Mouse (Mus musculus): ENCODE data around the gene Skp2. TPM values are rescaled to one million over a fixed set of nuclear protein-coding genes. Genes with fewer than 3 reads are reported as not detected.

The Skp2 gene
- total RNA-seq, 2 experiments from 2014 or later: 21.6 to 23.3 TPM

GRCm38 (mm10) chr15:9114131-9114530 lies 41.1 kb downstream of the Skp2 start:
- ATAC-seq (replicated peaks; ENCODE audit: poor library complexity): no peak

GRCm38 (mm10) chr15:9113556-9113955 lies 41.7 kb downstream of the Skp2 start:
- no peak for ATAC-seq (replicated peaks; ENCODE audit: poor library complexity)

GRCm38 (mm10) chr15:9111648-9112047 lies 43.6 kb downstream of the Skp2 start:
- ATAC-seq (replicated peaks; ENCODE audit: poor library complexity): no peak

GRCm38 (mm10) chr15:9110526-9111347 lies 44.5 kb downstream of the Skp2 start:
- ATAC-seq (replicated peaks; ENCODE audit: poor library complexity): peak; percentile 39

- ATAC-seq (replicated peaks; ENCODE audit: poor library complexity): no peak
Measured at GRCm38 (mm10) chr15:9106303-9107074, 48.7 kb downstream of the Skp2 start.

- no peak for ATAC-seq (replicated peaks; ENCODE audit: poor library complexity)
Measured at GRCm38 (mm10) chr15:9100446-9101077, 54.7 kb downstream of the Skp2 start.

- no peak for ATAC-seq (replicated peaks; ENCODE audit: poor library complexity)
Measured at GRCm38 (mm10) chr15:9096865-9097264, 58.4 kb downstream of the Skp2 start.

- ATAC-seq (replicated peaks; ENCODE audit: poor library complexity): peak; percentile 83
Measured at GRCm38 (mm10) chr15:9094366-9094750, 60.9 kb downstream of the Skp2 start.

- ATAC-seq (replicated peaks; ENCODE audit: poor library complexity): 0 out of 2 replicates have a peak, but pooled peaks have one; percentile 10
Measured at GRCm38 (mm10) chr15:9093598-9094365, 61.4 kb downstream of the Skp2 start.

- peak; percentile 40 for ATAC-seq (replicated peaks; ENCODE audit: poor library complexity)
Measured at GRCm38 (mm10) chr15:9090662-9091061, 64.6 kb downstream of the Skp2 start.

GRCm38 (mm10) chr15:9089136-9089720 lies 66.0 kb downstream of the Skp2 start:
- ATAC-seq (replicated peaks; ENCODE audit: poor library complexity): no peak

GRCm38 (mm10) chr15:9088683-9089072 lies 66.5 kb downstream of the Skp2 start:
- ATAC-seq (replicated peaks; ENCODE audit: poor library complexity): no peak

GRCm38 (mm10) chr15:9087895-9088682 lies 67.1 kb downstream of the Skp2 start:
- ATAC-seq (replicated peaks; ENCODE audit: poor library complexity): no peak

- ATAC-seq (replicated peaks; ENCODE audit: poor library complexity): no peak
Measured at GRCm38 (mm10) chr15:9087421-9087820, 67.8 kb downstream of the Skp2 start.

- ATAC-seq (replicated peaks; ENCODE audit: poor library complexity): peak; percentile 35
Measured at GRCm38 (mm10) chr15:9086813-9087212, 68.4 kb downstream of the Skp2 start.

- ATAC-seq (replicated peaks; ENCODE audit: poor library complexity): no peak
Measured at GRCm38 (mm10) chr15:9082753-9083152, 72.5 kb downstream of the Skp2 start.

- 0 out of 2 replicates have a peak, but pooled peaks have one; percentile 9 for ATAC-seq (replicated peaks; ENCODE audit: poor library complexity)
Measured at GRCm38 (mm10) chr15:9081294-9081693, 73.9 kb downstream of the Skp2 start.

- ATAC-seq (replicated peaks; ENCODE audit: poor library complexity): peak; percentile 9; the same call in 1 of the 2 replicates
Measured at GRCm38 (mm10) chr15:9080206-9080605, 75.0 kb downstream of the Skp2 start.

- no peak for ATAC-seq (replicated peaks; ENCODE audit: poor library complexity)
Measured at GRCm38 (mm10) chr15:9079626-9080025, 75.6 kb downstream of the Skp2 start.
